Mouse (Mus musculus) limb, embryonic 10.5 days (tissue): Measurements from ENCODE around the gene Bnc2. TPM values are rescaled to one million over a fixed set of nuclear protein-coding genes. Genes with fewer than 3 reads are reported as not detected.

Source experiments
- DNase-seq: peaks from one replicate; pipeline ENCODE4 v3.0.0-alpha.2; 2017; ENCODE audit warnings: low spot score
- H3K27ac ChIP-seq: fragments of 300-500 bp; sonication (generic); 2 replicates; pipeline ENCODE4 v1.5.1; 2016; ENCODE audit warnings: mild to moderate bottlenecking
- H3K27me3 ChIP-seq: fragments of 300-500 bp; sonication (generic); 2 replicates; pipeline ENCODE4 v1.6.1; 2016; ENCODE audit warnings: low read depth, mild to moderate bottlenecking; ENCODE audit not compliant: poor library complexity, severe bottlenecking
- H3K36me3 ChIP-seq: fragments of 300-500 bp; sonication (generic); 2 replicates; pipeline ENCODE4 v1.6.1; 2016; ENCODE audit warnings: mild to moderate bottlenecking, moderate library complexity
- H3K4me1 ChIP-seq: fragments of 300-500 bp; sonication (generic); 2 replicates; pipeline ENCODE4 v1.6.1; 2016
- H3K4me3 ChIP-seq: fragments of 300-500 bp; sonication (generic); 2 replicates; pipeline ENCODE4 v1.5.1; 2016; ENCODE audit warnings: mild to moderate bottlenecking, moderate library complexity
- H3K9me3 ChIP-seq: fragments of 300-500 bp; sonication (generic); replicated peaks from 2 replicates; pipeline ENCODE4 v1.6.1; 2016; ENCODE audit warnings: mild to moderate bottlenecking
- WGBS: fragments of 180-500 bp; shearing (Covaris S2); methylation state at CpG from one replicate; pipeline ENCODE4 v1.1.7; 2016; 5-methylcytosine and 5-hydroxymethylcytosine counted together
- polyA plus RNA-seq: library from polyadenylated mRNA; unstranded; fragments of >200 nt; fragmentation: Nextera tagmentation; extraction: Ambion mirVana; gene quantifications from 2 replicates; pipeline ENCODE4 v1.2.1, GENCODE M21; 2016

Bnc2 gene
- polyA plus RNA-seq, 1 experiment from 2014 or later, result 11.8 TPM

- no peaks in the 10 kb centered on the region for H3K9me3 ChIP-seq
- 90% methylated on average over 4 of the region's 4 CpGs for WGBS
- no peak overlapping the region for H3K4me3 ChIP-seq
- H3K36me3 ChIP-seq, result no peaks in the 10 kb centered on the region
- no peaks in the 10 kb centered on the region for H3K4me1 ChIP-seq
- no peak for DNase-seq
- no peak overlapping the region for H3K27ac ChIP-seq
- no peaks in the 10 kb centered on the region for H3K27me3 ChIP-seq
Observed at GRCm38 (mm10) chr4:84469400-84469799, 205.7 kb downstream of the Bnc2 start.

GRCm38 (mm10) chr4:84467722-84468121 lies 207.4 kb downstream of the Bnc2 start:
- Histone ChIP-seq H3K27me3 (no peaks in the 10 kb centered on the region), H3K4me1 (no peaks in the 10 kb centered on the region), H3K4me3 (no peak overlapping the region), H3K36me3 (no peaks in the 10 kb centered on the region), H3K27ac (no peak overlapping the region), H3K9me3 (no peaks in the 10 kb centered on the region)
- 80% methylated on average over 3 of the region's 3 CpGs for WGBS
- no peak for DNase-seq

- no peak overlapping the region for H3K4me3 ChIP-seq
- no peaks in the 10 kb centered on the region for H3K36me3 ChIP-seq
- peaks cover 59% of the 10 kb centered on the region for H3K4me1 ChIP-seq
- peak overlapping the region; percentile 79 for H3K27ac ChIP-seq
- H3K9me3 ChIP-seq, result no peaks in the 10 kb centered on the region
- no peaks in the 10 kb centered on the region for H3K27me3 ChIP-seq
- no peak for DNase-seq
- WGBS, result 78% methylated on average over 3 of the region's 3 CpGs
Observed at GRCm38 (mm10) chr4:84458218-84458560, 216.9 kb downstream of the Bnc2 start.

GRCm38 (mm10) chr4:84457512-84458217 lies 217.4 kb downstream of the Bnc2 start:
- Histone ChIP-seq H3K36me3 (no peaks in the 10 kb centered on the region), H3K9me3 (no peaks in the 10 kb centered on the region), H3K27ac (peak overlapping the region; percentile 79), H3K4me1 (peaks cover 63% of the 10 kb centered on the region), H3K27me3 (no peaks in the 10 kb centered on the region), H3K4me3 (no peak overlapping the region)
- DNase-seq, result peak; percentile 40
- WGBS, result 66% methylated on average over 10 of the region's 10 CpGs

GRCm38 (mm10) chr4:84456853-84457249 lies 218.2 kb downstream of the Bnc2 start:
- Histone ChIP-seq H3K9me3 (no peaks in the 10 kb centered on the region), H3K36me3 (no peaks in the 10 kb centered on the region), H3K4me3 (peak overlapping the region; percentile 18; the same call in 1 of the 2 replicates), H3K27ac (peak overlapping the region; percentile 79), H3K27me3 (no peaks in the 10 kb centered on the region), H3K4me1 (peaks cover 66% of the 10 kb centered on the region)
- 69% methylated on average over 5 of the region's 5 CpGs for WGBS
- DNase-seq, result peak; percentile 38

- peaks cover 66% of the 10 kb centered on the region for H3K4me1 ChIP-seq
- H3K27me3 ChIP-seq, result no peaks in the 10 kb centered on the region
- 35% methylated on average over 16 of the region's 16 CpGs for WGBS
- peak; percentile 53 for DNase-seq
- H3K4me3 ChIP-seq, result peak overlapping the region; percentile 18; the same call in 1 of the 2 replicates
- peak overlapping the region; percentile 79 for H3K27ac ChIP-seq
- H3K36me3 ChIP-seq, result no peaks in the 10 kb centered on the region
- H3K9me3 ChIP-seq, result no peaks in the 10 kb centered on the region
Observed at GRCm38 (mm10) chr4:84456198-84456852, 218.8 kb downstream of the Bnc2 start.

DNA sequence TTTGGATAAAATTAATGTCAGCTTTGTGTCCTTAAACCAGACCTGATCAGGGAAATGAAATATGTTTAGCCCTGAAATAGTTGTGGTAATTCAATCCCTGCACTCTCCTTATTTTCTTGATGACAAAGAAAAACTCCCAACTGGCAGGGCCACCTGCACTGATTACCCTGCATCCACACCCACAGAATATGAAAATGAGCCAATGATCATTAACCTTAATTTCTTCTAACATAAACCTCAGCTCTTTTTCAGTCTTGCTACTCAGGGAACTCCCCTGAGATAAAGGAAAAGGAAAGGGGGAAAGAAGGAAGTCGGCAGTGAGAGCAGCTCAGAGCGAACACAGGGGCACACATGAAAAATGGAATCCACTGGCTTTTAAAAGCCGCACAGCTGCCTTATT lies 220.6 kb downstream of the Bnc2 start:
- H3K27ac ChIP-seq, result peak overlapping the region; percentile 54
- no peak overlapping the region for H3K4me3 ChIP-seq
- H3K4me1 ChIP-seq, result peaks cover 80% of the 10 kb centered on the region
- DNase-seq, result no peak
- no peaks in the 10 kb centered on the region for H3K9me3 ChIP-seq
- 62% methylated on average over 3 of the region's 3 CpGs for WGBS
- no peaks in the 10 kb centered on the region for H3K27me3 ChIP-seq
- H3K36me3 ChIP-seq, result no peaks in the 10 kb centered on the region

DNA sequence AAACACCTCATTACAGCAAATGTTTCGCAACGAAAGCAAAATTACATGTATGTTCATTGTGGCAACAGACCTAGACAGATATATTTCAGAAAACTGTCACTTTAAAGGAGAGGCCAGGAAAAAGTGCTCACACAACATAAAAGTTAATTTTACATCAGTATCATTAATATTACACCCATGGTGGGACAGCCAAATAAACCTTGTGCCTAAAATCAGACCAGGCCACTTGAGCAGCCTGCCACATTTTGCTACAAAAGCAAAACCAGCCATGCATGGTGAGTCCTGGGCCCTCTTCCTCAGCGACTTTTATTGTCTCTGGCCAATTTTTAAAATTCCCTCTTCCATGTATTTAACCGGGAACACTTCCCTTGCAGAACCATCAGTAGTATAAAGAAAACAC lies 221.5 kb downstream of the Bnc2 start:
- H3K4me1 ChIP-seq, result peaks cover 81% of the 10 kb centered on the region
- no peaks in the 10 kb centered on the region for H3K27me3 ChIP-seq
- peak overlapping the region; percentile 67 for H3K27ac ChIP-seq
- WGBS, result 80% methylated on average over 4 of the region's 4 CpGs
- no peaks in the 10 kb centered on the region for H3K36me3 ChIP-seq
- DNase-seq, result no peak
- no peak overlapping the region for H3K4me3 ChIP-seq
- H3K9me3 ChIP-seq, result no peaks in the 10 kb centered on the region

DNA sequence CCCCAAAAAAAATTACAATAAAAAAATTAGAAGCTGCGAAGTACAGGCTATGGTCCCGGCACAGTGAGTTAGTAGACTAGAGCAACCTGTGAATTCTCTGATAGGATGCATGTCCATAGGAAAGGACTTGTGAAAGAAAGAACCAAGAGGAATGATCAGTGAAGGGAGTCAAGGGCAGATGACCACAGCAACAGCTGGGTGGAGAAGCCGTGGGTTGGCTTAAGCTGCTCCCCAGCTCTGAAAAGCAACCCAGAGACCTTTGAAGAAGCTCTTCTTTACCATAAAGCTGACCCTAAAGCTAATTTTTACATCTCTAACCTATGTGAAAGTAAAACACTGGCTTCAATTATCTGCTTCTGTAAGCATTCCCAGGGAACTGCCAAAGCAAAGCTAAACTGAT lies 222.4 kb downstream of the Bnc2 start:
- WGBS, result 94% methylated on average over 3 of the region's 3 CpGs
- no peak overlapping the region for H3K27ac ChIP-seq

GRCm38 (mm10) chr4:84449246-84450005 lies 225.6 kb downstream of the Bnc2 start:
- H3K9me3 ChIP-seq, result no peaks in the 10 kb centered on the region
- no peak overlapping the region for H3K4me3 ChIP-seq
- no peaks in the 10 kb centered on the region for H3K27me3 ChIP-seq
- H3K27ac ChIP-seq, result no peak overlapping the region
- 65% methylated on average over 7 of the region's 7 CpGs for WGBS
- peaks cover 50% of the 10 kb centered on the region for H3K4me1 ChIP-seq
- H3K36me3 ChIP-seq, result no peaks in the 10 kb centered on the region
- DNase-seq, result no peak

More for the DNA sequence above, 222.4 kb downstream of the Bnc2 start:
- Histone ChIP-seq H3K4me3 (no peak overlapping the region), H3K27me3 (no peaks in the 10 kb centered on the region), H3K9me3 (no peaks in the 10 kb centered on the region), H3K36me3 (no peaks in the 10 kb centered on the region), H3K4me1 (peaks cover 75% of the 10 kb centered on the region)
- no peak for DNase-seq

GRCm38 (mm10) chr4:84433324-84433723 lies 241.8 kb downstream of the Bnc2 start:
- no peak for DNase-seq
- no peaks in the 10 kb centered on the region for H3K27me3 ChIP-seq
- no peaks in the 10 kb centered on the region for H3K36me3 ChIP-seq
- WGBS, result 95% methylated on average over 9 of the region's 9 CpGs
- H3K9me3 ChIP-seq, result no peaks in the 10 kb centered on the region
- H3K27ac ChIP-seq, result no peak overlapping the region
- H3K4me1 ChIP-seq, result peaks cover 5% of the 10 kb centered on the region; the same call in 1 of the 2 replicates
- H3K4me3 ChIP-seq, result no peak overlapping the region

DNA sequence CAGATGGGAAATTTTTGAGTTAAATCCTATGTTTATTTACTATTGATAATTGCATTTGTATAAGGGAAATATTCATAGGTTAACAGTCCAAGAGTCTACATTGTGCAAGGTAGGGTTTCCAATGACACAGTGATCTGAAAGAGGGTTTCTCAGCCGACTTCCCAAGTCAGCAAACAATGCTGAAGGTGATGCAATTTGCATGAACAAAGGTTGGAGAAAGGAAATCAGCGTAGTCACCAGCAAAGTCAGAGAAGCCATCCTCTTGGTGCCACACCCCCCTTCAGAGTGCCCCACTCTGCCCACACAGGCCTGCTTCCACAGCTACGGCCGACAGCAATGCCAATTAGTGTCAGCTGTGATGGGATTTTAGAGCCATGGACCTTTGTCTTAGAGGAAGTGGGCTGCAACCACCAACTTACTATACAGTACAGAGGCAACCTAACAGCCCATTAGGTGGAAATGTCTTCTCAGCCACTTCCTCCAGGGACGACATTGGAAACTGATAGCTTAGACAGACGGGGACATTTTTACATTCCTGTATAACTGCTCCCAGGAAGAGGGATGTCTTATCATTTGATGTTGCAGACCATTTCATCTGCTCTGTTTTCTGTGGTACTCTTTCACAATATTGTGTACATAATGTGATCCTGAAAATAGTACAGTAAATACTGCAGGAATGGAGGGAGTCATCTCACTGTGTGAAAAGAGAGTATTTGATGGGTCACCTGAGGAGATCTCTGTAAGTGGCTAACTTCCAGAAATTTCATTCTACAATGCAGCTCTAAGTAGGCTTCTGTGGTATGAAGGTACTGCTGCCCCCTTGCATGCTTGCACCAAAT lies 243.2 kb downstream of the Bnc2 start:
- no peaks in the 10 kb centered on the region for H3K36me3 ChIP-seq
- no peaks in the 10 kb centered on the region for H3K27me3 ChIP-seq
- H3K4me3 ChIP-seq, result no peak overlapping the region
- DNase-seq, result no peak
- no peak overlapping the region for H3K27ac ChIP-seq
- 64% methylated on average over 6 of the region's 6 CpGs for WGBS
- no peaks in the 10 kb centered on the region for H3K9me3 ChIP-seq
- peaks cover 5% of the 10 kb centered on the region; the same call in 1 of the 2 replicates for H3K4me1 ChIP-seq
